Mouse (Mus musculus): Measurements from ENCODE around the gene Ppip5k2.
A peak's percentile ranks its signal among the peaks of the same experiment; 100 is the strongest.
"Not testable (repeated sequence)": the region's sequence is repeated elsewhere in the genome, so short reads cannot be mapped to it uniquely, and the experiment has no call there.

Ppip5k2 gene

GRCm38 (mm10) chr1:97769904-97770753, at the start of gene Ppip5k2, which contains the start of gene Gin1:
Ppip5k2 (minus strand) TSS chr1:97770411.
Gin1 (plus strand) TSS chr1:97770172.
- peak; percentile 89 for DNase-seq (ENCODE audit: low read depth, low spot score)

- no peak for DNase-seq (ENCODE audit: low read depth, low spot score)
These were observed 39.2 kb upstream of the Ppip5k2 start for GRCm38 (mm10) chr1:97809255-97809912.

DNA sequence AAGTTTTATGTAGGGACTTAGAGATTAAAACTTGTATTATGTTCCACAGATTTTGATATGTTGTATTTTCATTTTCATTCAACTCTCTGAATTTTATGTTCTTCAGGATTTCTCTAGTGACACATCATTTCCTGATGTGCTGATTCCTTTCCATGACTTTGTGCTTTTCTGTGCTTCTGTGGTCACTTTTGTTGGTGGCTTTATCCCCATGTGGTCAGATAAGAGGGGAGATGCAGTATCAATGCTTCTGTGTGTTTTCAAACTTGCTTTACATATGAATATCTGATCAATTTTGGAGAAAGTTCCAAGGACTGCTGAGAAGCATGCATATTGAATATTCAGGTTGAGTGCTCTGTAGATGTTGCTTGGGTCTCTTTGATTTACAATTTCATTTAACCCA, 34.3 kb upstream of the Ppip5k2 start:
- no peak for DNase-seq (ENCODE audit: low read depth, low spot score)

DNA sequence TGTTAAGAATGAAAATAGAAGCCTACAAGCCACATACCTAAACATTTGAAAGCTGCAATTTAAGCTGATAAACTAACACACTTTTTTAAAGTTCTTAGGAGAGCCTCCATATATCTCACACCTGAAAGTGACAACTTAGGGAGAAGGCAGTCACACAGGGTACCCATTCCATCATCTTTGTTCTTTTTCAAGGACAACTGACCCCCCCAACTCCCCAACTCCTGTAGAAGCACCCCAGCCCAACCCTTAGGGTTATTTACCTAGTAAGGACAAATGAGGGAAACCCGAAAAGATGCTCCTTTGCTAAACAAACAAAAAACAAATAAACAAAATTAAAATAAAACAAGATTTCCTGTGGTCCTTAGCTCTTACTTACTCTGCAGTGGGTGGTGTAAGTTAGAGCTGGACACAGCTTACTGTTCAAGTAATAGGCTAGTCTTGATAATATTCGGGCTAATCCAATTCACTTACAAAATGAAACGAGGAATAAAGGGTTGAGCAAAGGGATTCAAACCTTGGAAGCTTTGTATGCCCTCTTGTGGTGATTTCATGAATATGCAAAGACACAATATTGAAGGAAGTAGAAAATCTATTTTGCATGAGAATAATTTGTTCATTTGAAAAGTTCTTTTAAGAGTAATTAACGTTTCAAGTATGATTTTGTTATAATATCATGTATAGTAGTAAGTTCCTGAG, 32.1 kb upstream of the Ppip5k2 start:
- no peak for DNase-seq (ENCODE audit: low read depth, low spot score)

GRCm38 (mm10) chr1:97795936-97796335, 25.7 kb upstream of the Ppip5k2 start:
- DNase-seq (ENCODE audit: low read depth, low spot score), result no peak

- no peak for DNase-seq (ENCODE audit: low read depth, low spot score)
These were observed 23.9 kb upstream of the Ppip5k2 start for GRCm38 (mm10) chr1:97794110-97794509.

DNA sequence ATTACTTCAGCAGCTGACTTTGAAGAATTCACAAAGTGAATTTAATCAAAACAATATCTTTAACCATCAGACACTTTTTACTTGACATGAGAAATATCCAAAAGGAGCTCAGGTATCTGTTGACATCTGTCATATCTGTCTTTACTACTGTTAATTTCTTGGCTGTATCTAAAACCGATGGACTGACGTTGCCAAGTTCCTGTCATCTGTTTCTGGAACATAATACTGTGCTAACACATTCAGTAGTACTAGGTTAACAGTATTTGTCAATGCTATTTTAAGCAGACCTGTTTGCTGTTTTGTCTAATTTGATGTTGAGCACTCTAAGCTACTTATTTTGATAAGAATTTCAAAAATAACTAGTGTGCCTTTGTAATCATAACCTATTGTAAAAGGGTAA, 18.3 kb upstream of the Ppip5k2 start:
- peak; percentile 8 for DNase-seq (ENCODE audit: low read depth, low spot score)

DNA sequence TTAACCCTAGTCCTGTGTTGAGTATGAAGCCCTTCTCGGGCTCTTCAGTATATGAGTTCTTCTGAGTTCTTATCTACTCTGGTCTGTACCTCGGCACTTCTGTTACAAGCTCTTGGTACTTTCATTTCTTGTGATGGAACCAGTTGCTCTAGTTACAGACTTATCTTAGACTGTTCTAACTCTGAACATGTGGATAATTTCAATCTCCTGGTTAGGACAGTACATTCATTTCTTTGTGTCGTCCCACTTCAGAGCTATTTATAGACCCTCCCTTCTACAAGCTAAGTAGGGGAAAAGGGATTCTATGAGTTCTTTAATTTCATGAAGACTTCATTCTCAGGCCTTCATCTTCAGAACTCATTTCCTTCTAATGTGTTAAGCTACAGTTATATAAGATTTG, 17.5 kb upstream of the Ppip5k2 start:
- DNase-seq (ENCODE audit: low read depth, low spot score), result no peak

GRCm38 (mm10) chr1:97785685-97786393, 15.6 kb upstream of the Ppip5k2 start:
- no peak for DNase-seq (ENCODE audit: low read depth, low spot score)

GRCm38 (mm10) chr1:97784928-97785327, 14.7 kb upstream of the Ppip5k2 start:
- no peak for DNase-seq (ENCODE audit: low read depth, low spot score)

- DNase-seq (ENCODE audit: low read depth, low spot score), result no peak
These were observed 11.5 kb upstream of the Ppip5k2 start for GRCm38 (mm10) chr1:97781674-97782073.

DNA sequence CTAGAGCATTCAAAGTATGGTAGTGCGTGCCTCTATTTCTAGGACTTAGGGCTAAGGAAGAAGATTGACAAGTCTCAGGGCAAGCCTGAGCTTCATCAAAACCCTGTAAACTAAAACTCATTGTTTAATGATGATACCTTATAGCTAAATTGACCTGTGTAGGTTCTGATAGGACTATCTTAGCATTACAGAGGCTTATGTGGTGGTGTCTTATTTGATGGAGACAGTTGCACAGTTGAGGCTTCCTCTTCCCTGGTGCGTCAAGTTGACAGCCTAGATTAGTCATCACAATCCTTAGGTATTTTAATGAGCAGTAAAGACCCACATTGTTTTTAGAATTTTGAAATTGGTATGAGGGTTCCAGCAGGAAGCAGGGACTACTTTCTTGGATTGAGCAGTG, 3.8 kb upstream of the Ppip5k2 start:
- DNase-seq (ENCODE audit: low read depth, low spot score), result no peak

DNA sequence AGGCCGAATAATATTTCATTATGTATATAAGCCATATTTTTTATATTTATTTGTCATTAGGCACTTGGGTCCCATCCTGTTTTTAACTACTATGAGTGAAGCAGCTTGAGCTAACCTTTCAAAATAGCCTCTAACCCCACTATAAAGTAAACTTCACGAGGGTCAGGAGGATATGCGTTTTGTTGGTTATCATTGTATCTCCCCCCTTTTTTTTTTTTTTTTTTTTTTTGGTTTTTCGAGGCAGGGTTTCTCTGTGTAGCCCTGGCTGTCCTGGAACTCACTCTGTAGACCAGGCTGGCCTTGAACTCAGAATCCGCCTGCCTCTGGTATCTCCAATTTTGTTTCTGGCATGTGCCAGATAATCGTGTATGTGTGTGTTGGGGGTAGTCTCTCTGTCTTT, 3.2 kb upstream of the Ppip5k2 start:
- no peak for DNase-seq (ENCODE audit: low read depth, low spot score)

- DNase-seq (ENCODE audit: low read depth, low spot score), result no peak
These were observed 1.5 kb upstream of the Ppip5k2 start for GRCm38 (mm10) chr1:97771727-97772126.

- no peak for DNase-seq (ENCODE audit: low read depth, low spot score)
These were observed 907 bp upstream of the Ppip5k2 start for GRCm38 (mm10) chr1:97771118-97771517.

- DNase-seq (ENCODE audit: low read depth, low spot score), result peak; percentile 1
These were observed 812 bp downstream of the Ppip5k2 start for GRCm38 (mm10) chr1:97769294-97769903.

- DNase-seq (ENCODE audit: low read depth, low spot score), result no peak
These were observed 1.3 kb downstream of the Ppip5k2 start for GRCm38 (mm10) chr1:97768906-97769293.

DNA sequence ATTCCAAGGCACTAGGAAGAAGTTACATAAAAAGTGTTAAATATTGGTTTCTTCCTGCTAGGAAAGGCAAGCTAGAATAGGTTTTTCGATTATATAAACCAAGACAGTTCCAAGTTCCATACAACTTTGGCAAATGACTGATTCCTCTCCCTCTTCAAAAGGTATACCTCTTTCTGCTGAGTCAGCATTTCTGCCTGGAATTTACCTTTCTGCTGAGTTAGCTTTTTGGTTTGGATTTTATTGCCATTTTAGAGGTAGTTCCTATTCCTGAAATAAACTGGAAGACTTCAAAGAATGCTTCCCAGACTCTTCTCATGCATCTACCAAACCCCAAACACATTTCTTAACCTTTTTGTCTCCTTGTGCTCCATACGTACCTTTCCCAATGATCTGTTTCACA, 2.1 kb downstream of the Ppip5k2 start:
- no peak for DNase-seq (ENCODE audit: low read depth, low spot score)

- DNase-seq (ENCODE audit: low read depth, low spot score), result not testable (repeated sequence)
These were observed 4.5 kb downstream of the Ppip5k2 start for GRCm38 (mm10) chr1:97765712-97766111.

DNA sequence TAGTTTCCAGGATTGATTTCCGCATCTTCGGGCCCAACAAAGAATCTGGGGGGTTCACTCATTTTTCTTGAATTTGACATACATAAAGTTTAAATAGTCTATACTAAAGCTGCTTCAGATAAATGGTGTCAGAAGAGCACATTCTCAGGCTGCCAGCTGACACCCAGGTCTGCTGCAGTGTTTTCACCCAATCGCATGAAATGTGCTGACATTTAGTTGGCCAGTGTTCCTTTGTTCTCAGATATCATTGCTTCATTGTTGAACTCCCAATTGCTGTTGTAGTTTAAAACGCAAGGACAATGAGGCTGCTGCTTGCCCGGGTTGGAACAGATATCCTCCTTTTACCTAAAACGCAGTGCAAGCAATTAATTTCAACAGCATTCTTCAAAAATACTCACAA, 8.7 kb downstream of the Ppip5k2 start:
- no peak for DNase-seq (ENCODE audit: low read depth, low spot score)

DNA sequence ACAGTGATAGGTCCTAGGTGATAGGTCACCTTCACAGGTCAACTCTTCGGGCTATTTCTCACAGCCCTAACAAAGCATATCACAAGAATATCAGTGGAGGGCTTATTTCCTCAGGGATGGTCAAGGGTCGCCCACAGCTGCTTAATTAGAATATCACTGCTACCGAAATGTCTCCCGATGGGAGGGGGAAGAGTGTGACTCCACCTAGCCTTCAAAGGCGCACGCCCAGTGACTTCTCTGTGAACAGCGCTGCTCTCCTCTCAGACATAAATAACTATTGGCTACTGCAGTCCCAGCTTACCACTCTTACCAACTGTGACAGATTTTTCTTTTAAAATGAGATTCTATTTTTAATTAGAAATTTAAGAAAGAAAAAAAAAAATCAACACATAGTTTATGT, 9.6 kb downstream of the Ppip5k2 start:
- DNase-seq (ENCODE audit: low read depth, low spot score), result no peak
